Mouse (Mus musculus): Measurements from ENCODE around the gene 6030408B16Rik. TPM values are rescaled to one million over a fixed set of nuclear protein-coding genes. Genes with fewer than 3 reads are reported as not detected.
"Not testable (repeated sequence)": the region's sequence is repeated elsewhere in the genome, so short reads cannot be mapped to it uniquely, and the experiment has no call there.

Gene 6030408B16Rik
- polyA plus RNA-seq, 1 experiment: 0.91 TPM

GRCm38 (mm10) chr15:101318889-101319765, 26.1 kb downstream of the 6030408B16Rik start:
- Histone ChIP-seq H3K4me3 (ENCODE audit: insufficient read depth, low read depth, low read length) (no peak overlapping the region), H3K4me1 (ENCODE audit: control insufficient read depth, insufficient read depth, insufficient read length, low read length) (peaks cover 33% of the 10 kb centered on the region), H3K27ac (replicated peaks; ENCODE audit: low read depth, low read length) (peak overlapping the region; percentile 67)

GRCm38 (mm10) chr15:101320010-101320617, 27.1 kb downstream of the 6030408B16Rik start:
- H3K4me1 ChIP-seq (ENCODE audit: control insufficient read depth, insufficient read depth, insufficient read length, low read length): peaks cover 33% of the 10 kb centered on the region
- no peak overlapping the region for H3K4me3 ChIP-seq (ENCODE audit: insufficient read depth, low read depth, low read length)
- peak overlapping the region; percentile 40 for H3K27ac ChIP-seq (replicated peaks; ENCODE audit: low read depth, low read length)

GRCm38 (mm10) chr15:101320618-101321041, 27.6 kb downstream of the 6030408B16Rik start:
- H3K4me1 ChIP-seq (ENCODE audit: control insufficient read depth, insufficient read depth, insufficient read length, low read length): peaks cover 33% of the 10 kb centered on the region
- no peak overlapping the region for H3K4me3 ChIP-seq (ENCODE audit: insufficient read depth, low read depth, low read length)

GRCm38 (mm10) chr15:101321126-101321525, 28.1 kb downstream of the 6030408B16Rik start:
- Histone ChIP-seq H3K4me1 (ENCODE audit: control insufficient read depth, insufficient read depth, insufficient read length, low read length) (peaks cover 33% of the 10 kb centered on the region), H3K4me3 (ENCODE audit: insufficient read depth, low read depth, low read length) (no peak overlapping the region), H3K27ac (replicated peaks; ENCODE audit: low read depth, low read length) (no peak overlapping the region)

More at GRCm38 (mm10) chr15:101320618-101321041, 27.6 kb downstream of the 6030408B16Rik start:
- peak overlapping the region; percentile 40 for H3K27ac ChIP-seq (replicated peaks; ENCODE audit: low read depth, low read length)

GRCm38 (mm10) chr15:101322106-101322505, 29.1 kb downstream of the 6030408B16Rik start:
- Histone ChIP-seq H3K4me1 (ENCODE audit: control insufficient read depth, insufficient read depth, insufficient read length, low read length) (peaks cover 29% of the 10 kb centered on the region), H3K27ac (replicated peaks; ENCODE audit: low read depth, low read length) (peak overlapping the region; percentile 63), H3K4me3 (ENCODE audit: insufficient read depth, low read depth, low read length) (no peak overlapping the region)

GRCm38 (mm10) chr15:101322640-101323039, 29.6 kb downstream of the 6030408B16Rik start:
- peak overlapping the region; percentile 100 for H3K27ac ChIP-seq (replicated peaks; ENCODE audit: low read depth, low read length)
- H3K4me1 ChIP-seq (ENCODE audit: control insufficient read depth, insufficient read depth, insufficient read length, low read length): peaks cover 27% of the 10 kb centered on the region
- H3K4me3 ChIP-seq (ENCODE audit: insufficient read depth, low read depth, low read length): peak overlapping the region; percentile 62

- Histone ChIP-seq H3K4me1 (ENCODE audit: control insufficient read depth, insufficient read depth, insufficient read length, low read length) (peaks cover 22% of the 10 kb centered on the region), H3K27ac (replicated peaks; ENCODE audit: low read depth, low read length) (peak overlapping the region; percentile 91)
These were observed 30.5 kb downstream of the 6030408B16Rik start for GRCm38 (mm10) chr15:101323511-101323910.

GRCm38 (mm10) chr15:101324409-101324808, 31.4 kb downstream of the 6030408B16Rik start:
- H3K4me3 ChIP-seq (ENCODE audit: insufficient read depth, low read depth, low read length); H3K27ac ChIP-seq (replicated peaks; ENCODE audit: low read depth, low read length): not testable (repeated sequence)
- peaks cover 15% of the 10 kb centered on the region for H3K4me1 ChIP-seq (ENCODE audit: control insufficient read depth, insufficient read depth, insufficient read length, low read length)

More at GRCm38 (mm10) chr15:101323511-101323910, 30.5 kb downstream of the 6030408B16Rik start:
- H3K4me3 ChIP-seq (ENCODE audit: insufficient read depth, low read depth, low read length): 0 out of 2 replicates have a peak overlapping the region, but pooled peaks have one; percentile 14

- H3K27ac ChIP-seq (replicated peaks; ENCODE audit: low read depth, low read length): no peak overlapping the region
- H3K4me1 ChIP-seq (ENCODE audit: control insufficient read depth, insufficient read depth, insufficient read length, low read length): peaks cover 7% of the 10 kb centered on the region
- H3K4me3 ChIP-seq (ENCODE audit: insufficient read depth, low read depth, low read length): no peak overlapping the region
These were observed 33.1 kb downstream of the 6030408B16Rik start for GRCm38 (mm10) chr15:101325991-101326534.

GRCm38 (mm10) chr15:101327282-101327681, 34.3 kb downstream of the 6030408B16Rik start:
- H3K27ac ChIP-seq (replicated peaks; ENCODE audit: low read depth, low read length): no peak overlapping the region
- no peak overlapping the region for H3K4me3 ChIP-seq (ENCODE audit: insufficient read depth, low read depth, low read length)
- H3K4me1 ChIP-seq (ENCODE audit: control insufficient read depth, insufficient read depth, insufficient read length, low read length): peaks cover 4% of the 10 kb centered on the region

GRCm38 (mm10) chr15:101328876-101329563, 36.0 kb downstream of the 6030408B16Rik start:
- H3K4me3 ChIP-seq (ENCODE audit: insufficient read depth, low read depth, low read length): no peak overlapping the region
- H3K4me1 ChIP-seq (ENCODE audit: control insufficient read depth, insufficient read depth, insufficient read length, low read length): no peaks in the 10 kb centered on the region; the same call in 1 of the 2 replicates
- no peak overlapping the region for H3K27ac ChIP-seq (replicated peaks; ENCODE audit: low read depth, low read length)

- no peak overlapping the region for H3K27ac ChIP-seq (replicated peaks; ENCODE audit: low read depth, low read length)
- no peak overlapping the region for H3K4me3 ChIP-seq (ENCODE audit: insufficient read depth, low read depth, low read length)
- H3K4me1 ChIP-seq (ENCODE audit: control insufficient read depth, insufficient read depth, insufficient read length, low read length): no peaks in the 10 kb centered on the region; the same call in 1 of the 2 replicates
These were observed 36.5 kb downstream of the 6030408B16Rik start for GRCm38 (mm10) chr15:101329564-101329892.

- H3K4me1 ChIP-seq (ENCODE audit: control insufficient read depth, insufficient read depth, insufficient read length, low read length): no peaks in the 10 kb centered on the region; the same call in 1 of the 2 replicates
- no peak overlapping the region for H3K4me3 ChIP-seq (ENCODE audit: insufficient read depth, low read depth, low read length)
- H3K27ac ChIP-seq (replicated peaks; ENCODE audit: low read depth, low read length): no peak overlapping the region
These were observed 38.1 kb downstream of the 6030408B16Rik start for GRCm38 (mm10) chr15:101331090-101331489.

- Histone ChIP-seq H3K27ac (replicated peaks; ENCODE audit: low read depth, low read length) (no peak overlapping the region), H3K4me3 (ENCODE audit: insufficient read depth, low read depth, low read length) (no peak overlapping the region), H3K4me1 (ENCODE audit: control insufficient read depth, insufficient read depth, insufficient read length, low read length) (no peaks in the 10 kb centered on the region; the same call in 1 of the 2 replicates)
These were observed 39.4 kb downstream of the 6030408B16Rik start for GRCm38 (mm10) chr15:101332370-101332769.

GRCm38 (mm10) chr15:101333165-101333564, 40.2 kb downstream of the 6030408B16Rik start:
- no peak overlapping the region for H3K4me3 ChIP-seq (ENCODE audit: insufficient read depth, low read depth, low read length)
- H3K27ac ChIP-seq (replicated peaks; ENCODE audit: low read depth, low read length): no peak overlapping the region

More at GRCm38 (mm10) chr15:101333165-101333564, 40.2 kb downstream of the 6030408B16Rik start:
- H3K4me1 ChIP-seq (ENCODE audit: control insufficient read depth, insufficient read depth, insufficient read length, low read length): peaks cover 3% of the 10 kb centered on the region

All from brown adipose tissue, adult 24 weeks (tissue).